Mouse (Mus musculus) left cerebral cortex, adult 18-20 months (tissue): ENCODE data around the gene Mau2. TPM values are rescaled to one million over a fixed set of nuclear protein-coding genes. Genes with fewer than 3 reads are reported as not detected.

Source experiments
- DNase-seq, 2 experiments: peaks; one replicate each; pipeline ENCODE4 v3.0.0; 2021 to 2022; ENCODE audit warnings: low spot score in 2 of 2, mixed read lengths in 1 of 2
- total RNA-seq, 2 experiments: library from RNA; stranded (reverse); gene quantifications; 2 replicates each; pipeline ENCODE4 v1.2.3; 2021

Mau2 gene
- total RNA-seq, 2 experiments from 2014 or later, result 67.6 to 69.9 TPM

GRCm38 (mm10) chr8:69978456-69978855 lies 64.1 kb downstream of the Mau2 start:
- DNase-seq, result no peak

- no peak for DNase-seq
These were observed 67.7 kb downstream of the Mau2 start for GRCm38 (mm10) chr8:69974806-69975205.

GRCm38 (mm10) chr8:69974194-69974614 lies 68.3 kb downstream of the Mau2 start:
- peak; percentile 86 to 91 for DNase-seq

GRCm38 (mm10) chr8:69973442-69974161 lies 68.9 kb downstream of the Mau2 start:
- DNase-seq, result peak; percentile 6 to 12

- no peak for DNase-seq
These were observed 69.5 kb downstream of the Mau2 start for GRCm38 (mm10) chr8:69973063-69973441.

- no peak for DNase-seq
These were observed 71.7 kb downstream of the Mau2 start for GRCm38 (mm10) chr8:69970880-69971279.

GRCm38 (mm10) chr8:69967291-69967933 lies 75.1 kb downstream of the Mau2 start:
- DNase-seq, result no peak

Other genes with a start within 250 kb of the Mau2 start
- gene Gmip, start 234.1 kb downstream of the Mau2 start, total RNA-seq, result 10 to 100 TPM in 1 of 2 experiments, 1 to 10 TPM in 1; 9.0 to 12.8 TPM
- under 1 TPM; 0.59 to 0.60 TPM for gene Lpar2, start 220.3 kb downstream of the Mau2 start, total RNA-seq
- gene Pbx4, start 210.2 kb downstream of the Mau2 start, total RNA-seq, result 10 to 100 TPM; 14.1 to 17.8 TPM
- under 1 TPM; 0.33 to 0.59 TPM for gene Cilp2, start 155.0 kb downstream of the Mau2 start, total RNA-seq
- not detected for gene Tssk6, start 140.6 kb downstream of the Mau2 start, total RNA-seq
- 100 to 1,000 TPM; 148 to 155 TPM for gene Ndufa13, start 140.2 kb downstream of the Mau2 start, total RNA-seq
- gene Yjefn3, start 140.0 kb downstream of the Mau2 start, total RNA-seq, result 10 to 100 TPM; 28.3 to 30.7 TPM
- gene Gatad2a, start 46.4 kb downstream of the Mau2 start, total RNA-seq, result 10 to 100 TPM; 28.7 TPM
- 10 to 100 TPM; 46.8 to 47.1 TPM for gene Sugp1, start 79 bp upstream of the Mau2 start, total RNA-seq
- 1 to 10 TPM; 3.6 to 4.2 TPM for gene Tm6sf2, start 30.2 kb upstream of the Mau2 start, total RNA-seq
- gene Hapln4, start 40.7 kb upstream of the Mau2 start, total RNA-seq, result 100 to 1,000 TPM in 1 of 2 experiments, 10 to 100 TPM in 1; 97.9 to 111 TPM
- 100 to 1,000 TPM; 137 to 145 TPM for gene Ncan, start 78.1 kb upstream of the Mau2 start, total RNA-seq
- 10 to 100 TPM; 23.7 to 25.5 TPM for gene Nr2c2ap, start 88.6 kb upstream of the Mau2 start, total RNA-seq
- 10 to 100 TPM; 11.7 to 14.9 TPM for gene Rfxank, start 96.4 kb upstream of the Mau2 start, total RNA-seq
- gene Borcs8, start 96.8 kb upstream of the Mau2 start, total RNA-seq, result 10 to 100 TPM; 47.7 to 48.0 TPM
- gene Mef2b, start 97.0 kb upstream of the Mau2 start, total RNA-seq, result not detected
- 10 to 100 TPM; 45.2 to 46.2 TPM for gene Tmem161a, start 129.6 kb upstream of the Mau2 start, total RNA-seq
- gene Slc25a42, start 169.6 kb upstream of the Mau2 start, total RNA-seq, result 10 to 100 TPM; 36.0 to 37.8 TPM
- 100 to 1,000 TPM in 1 of 2 experiments, 10 to 100 TPM in 1; 97.3 to 109 TPM for gene Sugp2, start 191.5 kb upstream of the Mau2 start, total RNA-seq
- gene Armc6, start 191.7 kb upstream of the Mau2 start, total RNA-seq, result 10 to 100 TPM; 37.0 to 42.1 TPM
- 1 to 10 TPM; 7.9 to 9.8 TPM for gene Homer3, start 240.1 kb upstream of the Mau2 start, total RNA-seq